Mouse (Mus musculus): ENCODE results near the gene Ptgds.

Ptgds gene

DNA sequence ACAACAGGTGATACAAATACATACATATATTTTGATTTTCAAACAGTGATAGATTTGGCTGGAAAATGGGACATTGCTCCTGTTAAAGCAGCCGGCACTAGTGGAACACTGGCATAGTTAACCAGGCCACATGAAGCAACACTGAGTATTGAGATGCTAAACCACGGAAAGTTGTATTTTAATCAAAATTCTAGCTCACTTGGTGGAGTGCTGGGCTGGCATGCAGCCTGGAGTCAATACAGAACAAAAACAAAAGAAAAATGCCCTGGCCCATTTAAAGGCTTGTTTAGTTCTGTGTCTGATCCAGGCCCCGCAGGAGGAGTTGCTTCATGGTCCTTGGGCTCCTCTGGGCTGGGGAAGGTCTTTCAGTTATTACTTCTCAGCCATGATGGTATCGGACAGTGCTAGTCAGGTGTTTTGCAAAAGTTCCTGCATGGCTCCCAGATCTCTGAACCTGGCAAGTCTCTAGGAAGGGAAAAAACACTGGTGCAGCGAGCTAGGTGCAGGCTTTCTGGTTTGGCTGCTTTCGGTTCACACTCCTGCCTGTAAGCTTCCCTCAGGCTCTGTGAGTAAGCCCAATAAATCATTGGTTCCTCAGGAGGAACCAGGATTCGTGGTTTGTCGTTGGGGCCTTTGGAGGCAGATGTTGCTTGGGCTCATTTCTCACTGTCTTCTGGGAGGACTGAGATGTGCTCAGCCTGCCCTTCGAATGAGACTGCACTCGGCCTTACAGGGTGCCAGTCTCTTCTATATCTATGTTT lies 9.9 kb upstream of the Ptgds start:
- no peak for DNase-seq

DNA sequence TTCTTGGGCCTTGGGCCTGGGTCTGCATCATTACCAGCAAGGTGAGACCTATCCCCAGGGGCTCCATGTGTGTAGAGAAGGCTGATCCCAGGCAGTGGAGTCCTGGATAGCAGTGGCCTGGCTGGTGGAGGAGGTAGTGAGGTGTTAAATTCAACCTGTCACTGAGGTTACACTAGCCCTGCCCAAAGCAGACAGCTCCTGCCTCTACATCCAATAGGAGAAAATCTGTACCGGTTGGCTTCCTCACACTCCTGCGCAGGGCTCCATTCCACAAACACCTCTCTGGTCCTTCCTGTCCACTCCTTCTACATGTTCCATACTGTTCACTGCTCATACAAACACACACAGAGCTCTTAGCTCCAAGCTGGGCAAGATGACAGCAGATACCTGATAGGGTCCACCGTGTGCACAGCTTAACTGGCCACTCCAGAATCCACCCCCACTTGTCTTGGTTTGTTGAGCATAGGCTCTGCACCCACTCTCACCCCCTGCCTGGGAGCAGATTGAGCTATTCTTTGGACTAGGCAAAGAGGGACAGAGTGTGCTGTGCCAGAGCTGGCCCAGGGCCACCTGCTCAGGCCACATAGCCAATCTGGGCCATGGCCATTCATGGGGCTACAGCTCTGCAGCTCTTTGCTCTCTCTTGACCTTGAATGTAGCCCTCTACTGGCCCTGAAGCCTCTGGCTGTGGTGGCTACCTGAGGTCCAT lies 8.3 kb upstream of the Ptgds start:
- DNase-seq: peak; percentile 95 to 97

DNA sequence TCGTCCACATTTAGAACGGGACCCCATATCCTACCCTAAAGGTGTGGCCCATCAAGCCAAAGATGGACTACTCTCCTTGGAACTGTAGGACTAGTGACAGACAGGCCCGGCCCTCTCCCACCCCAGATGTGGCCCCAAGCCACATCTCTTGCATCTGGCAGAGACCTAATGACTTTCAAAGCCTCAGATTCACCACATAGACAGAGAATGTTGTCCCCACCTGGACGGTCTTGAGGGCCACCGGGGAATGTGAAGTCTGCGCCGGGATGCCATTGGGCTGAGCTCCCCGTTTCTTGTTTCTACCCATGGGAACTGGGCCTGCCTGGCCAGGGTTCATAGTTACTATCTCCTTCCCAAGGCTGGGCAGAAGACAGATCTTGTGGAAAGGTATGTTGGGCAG lies 7.7 kb upstream of the Ptgds start:
- no peak for DNase-seq

DNA sequence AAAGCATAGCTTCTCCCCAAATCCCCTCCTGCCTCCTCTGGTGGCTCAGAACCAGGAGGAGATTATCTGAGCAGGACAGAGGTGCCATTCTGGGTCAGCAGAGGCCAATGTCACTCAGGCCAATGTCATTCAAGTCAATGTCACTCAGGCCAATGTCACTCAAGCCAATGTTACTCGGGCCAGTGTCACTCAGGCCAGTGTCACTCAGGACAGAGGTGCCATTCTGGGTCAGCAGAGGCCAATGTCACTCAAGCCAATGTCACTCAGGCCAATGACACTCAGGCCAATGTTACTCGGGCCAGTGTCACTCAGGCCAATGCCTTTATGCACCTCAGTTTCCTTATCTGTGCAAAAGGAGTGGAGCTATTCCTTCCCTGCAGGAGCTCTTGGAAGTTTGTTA lies 2.7 kb upstream of the Ptgds start:
- no peak for DNase-seq

DNA sequence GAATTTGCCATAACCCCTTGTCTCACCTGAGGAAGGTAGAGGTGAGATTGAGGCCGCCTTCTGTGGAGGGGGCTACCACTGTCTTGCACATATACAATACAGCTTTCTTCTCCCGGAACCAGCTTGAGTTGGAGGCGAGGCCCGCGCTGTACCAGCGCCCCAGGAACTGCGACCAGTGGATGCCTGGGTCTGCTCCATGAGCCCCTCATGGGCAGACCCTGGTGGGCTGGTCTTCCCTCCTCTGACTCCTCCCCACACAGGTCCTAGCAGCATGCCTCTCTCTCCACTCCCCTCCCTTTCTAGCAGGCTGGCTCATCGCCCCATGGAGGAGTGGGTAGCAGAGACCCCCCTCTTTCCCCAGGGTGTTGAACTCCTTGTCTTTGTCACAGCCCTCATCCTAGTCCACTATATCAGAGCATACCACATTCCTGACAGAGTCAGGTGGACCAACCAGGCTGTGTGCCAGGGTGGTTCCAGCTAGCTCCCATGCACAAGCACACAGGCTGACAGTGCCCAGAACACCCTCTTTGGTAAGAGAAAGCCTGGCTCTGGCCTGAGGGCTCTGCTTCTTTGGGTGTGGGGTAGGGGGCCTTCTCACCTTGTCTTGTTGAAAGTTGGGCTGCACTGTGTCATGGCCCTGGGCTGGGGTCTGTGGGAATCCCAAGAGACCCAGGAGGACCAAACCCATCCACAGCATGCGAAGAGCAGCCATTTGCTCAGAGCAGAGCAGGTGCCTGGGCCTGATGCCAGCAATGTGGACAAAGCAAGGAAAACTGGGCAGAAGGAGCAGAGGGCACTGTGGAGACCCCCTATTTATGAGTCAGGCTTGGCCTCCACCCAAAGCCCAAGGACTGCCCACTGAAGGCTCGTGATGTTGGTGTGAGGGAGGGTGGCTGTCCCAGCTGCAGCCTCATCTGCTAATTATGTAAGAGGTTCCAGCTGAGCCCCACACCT lies 607 bp downstream of the Ptgds start:
- DNase-seq: peak; percentile 92 to 94

DNA sequence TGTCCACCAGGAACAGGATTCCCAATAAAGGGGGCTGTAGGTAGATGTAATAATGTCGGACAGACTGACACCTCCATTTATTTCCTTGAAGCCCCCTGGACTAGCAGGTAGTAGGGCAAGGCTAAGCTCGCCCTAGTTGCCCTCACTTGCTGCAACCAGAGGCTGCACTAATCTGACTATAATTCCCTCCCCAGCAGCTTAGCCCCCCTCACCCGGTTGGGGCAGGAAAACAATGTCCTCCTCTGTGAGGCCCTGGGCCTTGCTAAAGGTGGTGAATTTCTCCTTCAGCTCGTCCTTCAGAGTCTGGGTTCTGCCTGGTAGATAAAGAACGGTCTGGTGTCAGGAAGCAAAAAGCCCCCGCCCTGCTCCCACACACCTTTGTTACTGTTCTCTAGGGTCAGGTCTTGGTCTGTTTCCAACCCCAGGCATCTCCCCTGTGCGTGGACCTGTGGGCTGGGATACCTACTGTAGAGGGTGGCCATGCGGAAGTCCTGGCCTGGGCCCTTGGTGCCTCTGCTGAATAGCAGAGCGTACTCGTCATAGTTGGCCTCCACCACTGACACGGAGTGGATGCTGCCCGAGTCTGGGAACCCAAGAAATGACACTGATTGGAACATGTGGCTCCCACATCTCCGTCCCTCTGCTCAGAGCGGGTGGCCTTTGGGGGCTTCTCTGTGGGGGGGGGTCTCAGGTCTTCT lies 2.1 kb downstream of the Ptgds start:
- no peak for DNase-seq

DNA sequence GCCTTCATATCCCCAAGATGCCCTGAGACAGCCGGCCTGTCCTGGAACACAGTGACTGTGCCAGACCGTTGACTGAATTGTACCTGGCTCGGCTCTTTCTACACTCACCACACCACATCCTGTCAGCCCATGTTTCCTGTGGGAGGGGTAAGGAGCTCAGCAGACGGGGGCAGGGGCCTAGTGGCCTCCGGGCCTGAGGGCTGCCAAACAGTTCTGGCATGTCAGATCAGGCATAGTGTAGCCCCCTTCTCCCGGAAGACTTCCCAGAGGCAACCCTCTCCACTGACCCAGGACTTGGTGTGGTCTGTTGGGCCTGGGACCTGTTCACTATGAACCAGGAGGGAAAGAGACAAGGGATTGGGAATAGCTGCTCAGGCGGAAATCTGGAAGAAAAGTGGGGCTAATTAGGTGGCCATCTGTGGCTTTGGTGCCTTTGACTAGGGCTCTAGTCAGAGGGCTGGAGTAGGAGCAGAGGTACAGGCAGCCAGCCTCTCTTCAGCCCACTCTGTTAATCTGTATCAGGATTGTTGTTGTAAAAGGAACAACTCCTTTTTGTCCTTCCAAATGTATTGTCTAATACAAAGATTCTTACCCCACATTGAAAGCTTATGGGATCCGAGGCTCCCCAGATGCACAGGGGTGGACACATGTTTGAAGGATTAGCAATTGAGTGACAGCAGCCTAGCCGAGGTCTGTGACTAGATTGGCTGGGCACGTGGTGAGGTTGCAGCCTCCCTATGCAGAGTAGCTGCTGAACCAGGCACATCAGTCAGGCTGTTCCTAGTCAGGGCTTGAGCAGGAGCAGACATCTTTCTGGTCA lies 3.8 kb downstream of the Ptgds start:
- peak; percentile 59 to 65 for DNase-seq

DNA sequence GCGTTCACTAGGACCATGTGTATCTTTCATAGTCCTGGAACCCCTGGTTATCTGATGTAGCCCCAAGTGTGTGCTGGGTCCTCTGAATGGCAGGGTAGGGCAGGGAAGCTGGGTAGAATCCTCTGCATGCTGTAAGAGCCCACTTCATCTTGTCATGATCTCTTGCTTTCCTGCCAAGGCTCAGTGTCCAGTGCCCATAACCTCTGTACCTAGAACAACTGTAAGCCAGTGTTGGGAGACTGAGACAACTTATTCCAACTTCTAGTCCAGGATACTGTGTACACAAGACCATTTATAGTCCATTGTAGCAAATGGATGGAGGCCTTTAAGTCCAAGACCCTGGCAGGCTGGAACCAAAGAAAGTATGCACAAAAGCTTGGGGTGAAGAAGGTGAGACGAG lies 4.6 kb downstream of the Ptgds start:
- DNase-seq: no peak

DNA sequence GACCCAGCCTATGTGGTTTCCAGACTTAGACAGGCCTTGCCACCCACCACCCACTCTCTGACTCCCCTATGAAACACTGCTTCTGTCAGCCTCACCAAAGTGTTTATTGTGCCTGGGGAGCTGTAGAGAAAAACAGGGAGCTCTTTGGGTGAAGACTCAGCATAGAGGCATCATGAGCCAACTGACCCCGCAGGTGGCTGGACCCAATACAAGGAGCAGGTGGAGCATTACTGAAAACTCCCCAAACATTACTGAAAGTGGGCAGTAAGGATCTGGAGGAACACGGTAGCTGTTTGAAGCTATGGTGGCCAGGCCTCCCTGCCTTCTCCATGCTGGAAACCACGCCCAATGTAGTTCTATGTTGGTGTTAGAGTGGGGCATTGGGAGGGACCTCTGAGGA lies 6.2 kb downstream of the Ptgds start:
- peak; percentile 60 to 71 for DNase-seq

DNA sequence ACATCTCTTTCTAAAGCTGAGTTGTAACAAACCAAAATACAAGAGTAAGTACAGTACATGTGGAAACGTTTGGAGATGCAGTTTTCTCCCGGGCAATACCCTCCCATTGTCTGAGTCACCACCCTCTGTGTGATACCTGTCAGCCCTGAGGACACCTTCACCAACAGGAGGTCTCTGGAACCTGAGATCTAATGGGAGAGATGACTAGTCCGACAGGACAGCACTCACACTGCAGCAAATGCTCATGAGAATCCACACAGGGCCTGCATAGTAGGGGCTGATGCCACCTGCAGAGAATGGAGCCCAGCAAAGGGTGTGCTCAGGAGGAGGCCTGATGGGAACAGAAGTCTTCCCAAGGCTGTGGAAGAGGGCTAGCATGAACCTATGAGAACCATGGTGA lies 8.4 kb downstream of the Ptgds start:
- DNase-seq: peak in 1 of 2 experiments; percentile 32

DNA sequence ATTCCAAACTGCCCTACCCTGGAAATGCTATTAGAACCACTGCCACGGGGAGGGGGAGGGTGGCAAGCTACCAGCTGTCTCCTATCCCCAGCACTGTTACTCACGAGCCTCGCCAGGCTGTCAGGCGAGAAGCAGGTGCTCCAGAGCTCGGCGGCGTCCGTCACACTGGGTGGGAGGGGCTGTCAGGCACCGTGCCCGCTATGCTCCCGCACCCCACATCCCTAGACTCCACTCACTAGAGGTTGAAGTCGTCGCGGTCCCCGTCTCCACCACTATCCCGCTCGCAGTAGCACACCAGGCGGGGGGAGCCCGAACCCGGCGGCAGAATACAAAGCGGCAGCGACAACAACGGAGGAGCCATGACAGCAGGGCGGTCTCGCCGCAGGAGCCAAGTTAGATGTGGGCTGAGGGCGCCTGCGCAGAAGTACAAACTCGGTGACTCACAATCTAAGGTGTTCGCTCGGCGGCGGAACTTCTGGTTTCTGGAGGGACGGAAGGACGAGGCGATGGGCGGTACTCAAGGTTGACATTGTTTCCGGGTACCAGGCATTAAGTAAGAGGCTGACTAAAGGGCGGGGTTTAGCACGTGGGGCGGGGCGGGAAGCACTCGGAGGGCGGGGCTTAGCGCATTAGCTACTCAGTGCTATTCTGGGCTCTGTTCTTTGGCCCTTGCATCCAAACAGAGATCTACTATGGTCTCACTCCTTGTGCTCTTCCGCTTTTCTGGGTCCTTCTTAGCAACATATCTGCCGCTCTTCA lies 9.1 kb downstream of the Ptgds start, which contains the start of gene Paxx:
Gene Paxx (minus strand): TSS at position 544 of the 759 bp plus-strand sequence.
- peak; percentile 93 for DNase-seq

DNA sequence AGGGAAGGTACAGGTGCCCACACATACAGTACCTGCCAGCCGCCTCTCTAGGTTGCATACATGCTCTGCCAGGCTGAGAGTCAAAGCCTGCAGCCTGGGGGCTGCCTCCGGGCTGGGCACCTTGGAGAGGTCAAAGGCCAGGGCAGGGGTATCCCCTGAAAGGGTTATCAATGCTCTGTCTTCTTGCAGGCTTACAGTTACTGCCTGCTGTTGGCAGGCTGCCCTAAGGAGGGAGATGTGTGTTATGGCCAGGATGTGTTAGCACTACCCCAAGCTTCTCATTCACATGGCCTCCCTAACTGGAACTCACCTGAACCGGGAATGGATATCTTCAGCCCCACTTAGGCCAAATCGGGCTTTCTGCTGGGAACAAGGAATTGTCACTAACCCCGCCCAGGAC lies 9.7 kb downstream of the Ptgds start:
- DNase-seq: peak in 1 of 2 experiments; percentile 72

DNA sequence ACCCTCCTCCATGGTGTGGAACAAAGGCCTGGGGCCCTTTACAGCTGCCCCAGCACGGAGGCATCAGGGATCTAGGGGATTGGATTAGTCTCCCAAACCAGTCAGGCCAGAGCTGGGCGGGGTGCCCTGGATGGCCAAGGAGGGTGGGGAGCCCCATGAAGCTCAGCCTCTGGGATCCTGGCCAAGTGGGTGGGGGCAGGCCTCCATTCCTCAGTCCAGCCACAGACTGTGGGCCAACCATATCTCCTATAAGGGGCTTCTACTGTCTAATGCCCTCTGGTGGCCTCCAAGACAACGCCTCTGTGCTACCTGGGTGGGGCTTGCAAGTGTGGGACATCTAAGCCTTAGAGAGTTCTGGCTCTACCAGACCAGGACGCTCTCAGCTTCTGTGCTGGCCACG lies 10.9 kb downstream of the Ptgds start:
- DNase-seq: peak; percentile 69 to 73

DNA sequence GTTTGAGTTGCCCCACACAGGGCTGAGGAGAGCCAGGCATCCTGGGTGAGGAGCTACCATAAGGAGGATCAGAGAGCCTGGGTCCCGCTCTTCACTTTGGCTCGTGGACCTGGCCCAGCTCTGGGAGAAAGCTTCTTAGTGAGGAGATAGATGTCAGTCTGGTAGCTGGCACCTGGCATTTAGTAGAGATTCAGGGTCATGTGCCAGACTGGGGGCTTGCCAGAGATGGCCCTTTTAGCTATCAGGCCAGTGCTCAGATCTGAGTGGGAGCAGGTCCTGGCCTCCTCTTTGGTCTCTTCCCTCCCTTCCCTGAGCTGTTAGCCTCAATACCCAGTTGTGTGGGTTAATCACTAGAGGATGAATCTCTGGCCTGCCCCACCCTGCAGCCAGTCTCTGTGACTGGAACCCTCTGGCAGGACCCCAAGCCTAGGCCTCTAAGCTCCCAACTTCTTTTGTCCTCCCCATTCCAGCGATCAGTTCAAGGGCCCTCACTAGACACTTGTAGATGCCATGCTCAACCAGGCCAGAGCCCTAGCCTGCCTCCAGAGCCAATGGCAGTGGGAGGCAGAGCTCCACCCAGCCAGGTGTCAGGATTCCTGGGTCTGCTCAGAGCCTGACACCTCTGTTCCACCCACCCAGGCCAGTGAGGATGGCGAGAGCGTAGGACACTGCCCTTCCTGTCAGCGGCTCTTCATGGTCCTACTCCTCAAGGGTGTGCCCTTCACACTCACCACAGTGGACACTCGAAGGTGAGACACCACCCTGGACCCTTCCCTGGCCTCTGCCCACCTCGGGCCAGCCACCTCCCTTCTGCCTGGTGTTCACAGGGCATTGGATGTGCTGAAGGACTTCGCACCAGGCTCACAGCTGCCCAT lies 12.6 kb downstream of the Ptgds start:
- DNase-seq: peak; percentile 88

DNA sequence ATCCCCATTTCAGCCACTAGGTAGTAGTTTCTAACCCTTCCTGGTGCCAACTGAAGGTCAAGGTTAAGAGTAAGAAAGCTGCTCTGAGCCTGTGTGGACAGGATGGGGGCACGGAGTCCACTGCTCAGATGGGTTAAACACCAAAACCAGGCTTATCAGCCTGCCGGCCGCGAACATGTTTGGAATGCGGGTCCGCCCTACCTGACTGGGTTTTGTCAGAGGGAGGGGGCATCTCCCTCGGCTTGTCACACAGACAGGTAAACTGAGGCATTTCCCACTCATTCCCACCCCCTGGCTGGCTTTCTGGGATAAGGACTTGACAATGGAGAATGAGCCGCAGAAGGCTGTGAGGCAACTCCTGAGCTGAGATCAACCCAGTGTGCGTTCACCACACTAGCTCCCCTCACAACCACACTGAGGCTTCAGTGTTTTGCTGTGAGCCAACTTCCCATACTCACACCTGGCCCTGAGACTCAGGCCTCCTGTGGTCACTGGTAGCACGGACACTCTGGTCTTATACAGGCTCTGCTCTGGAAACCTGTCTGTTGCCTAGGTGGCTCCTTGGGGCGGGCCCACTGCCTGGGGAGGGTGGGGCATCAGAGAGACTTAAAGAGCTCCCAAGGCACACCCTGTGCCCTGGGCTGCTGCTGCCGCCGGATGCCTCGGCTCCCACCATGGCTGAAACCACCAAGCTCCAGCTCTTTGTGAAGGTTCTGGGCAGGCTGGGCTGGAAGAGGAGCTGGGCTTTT lies 13.5 kb downstream of the Ptgds start, which contains the start of gene Clic3:
Gene Clic3 (plus strand): TSS at position 634 of the 749 bp plus-strand sequence.
- peak; percentile 41 to 42 for DNase-seq

DNA sequence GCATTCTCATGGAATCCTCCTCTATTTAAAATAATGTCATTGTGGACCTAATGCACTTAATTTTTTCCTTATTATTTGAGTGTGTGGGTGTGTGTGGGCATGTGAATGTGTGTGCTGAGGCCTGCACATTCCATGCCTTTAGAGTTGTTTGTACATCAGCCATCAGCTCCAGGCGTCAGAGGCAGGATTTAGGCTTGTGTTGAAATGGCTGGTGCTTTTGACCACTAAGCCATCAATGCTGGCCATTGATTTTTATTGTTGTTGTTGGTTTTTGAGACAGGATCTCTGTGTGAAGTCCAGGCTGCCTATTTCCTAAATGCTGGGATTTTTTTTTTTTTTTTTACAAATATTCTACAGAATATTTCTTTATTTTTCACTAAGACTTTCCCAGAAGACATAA lies 16.9 kb downstream of the Ptgds start:
- DNase-seq: no peak

DNA sequence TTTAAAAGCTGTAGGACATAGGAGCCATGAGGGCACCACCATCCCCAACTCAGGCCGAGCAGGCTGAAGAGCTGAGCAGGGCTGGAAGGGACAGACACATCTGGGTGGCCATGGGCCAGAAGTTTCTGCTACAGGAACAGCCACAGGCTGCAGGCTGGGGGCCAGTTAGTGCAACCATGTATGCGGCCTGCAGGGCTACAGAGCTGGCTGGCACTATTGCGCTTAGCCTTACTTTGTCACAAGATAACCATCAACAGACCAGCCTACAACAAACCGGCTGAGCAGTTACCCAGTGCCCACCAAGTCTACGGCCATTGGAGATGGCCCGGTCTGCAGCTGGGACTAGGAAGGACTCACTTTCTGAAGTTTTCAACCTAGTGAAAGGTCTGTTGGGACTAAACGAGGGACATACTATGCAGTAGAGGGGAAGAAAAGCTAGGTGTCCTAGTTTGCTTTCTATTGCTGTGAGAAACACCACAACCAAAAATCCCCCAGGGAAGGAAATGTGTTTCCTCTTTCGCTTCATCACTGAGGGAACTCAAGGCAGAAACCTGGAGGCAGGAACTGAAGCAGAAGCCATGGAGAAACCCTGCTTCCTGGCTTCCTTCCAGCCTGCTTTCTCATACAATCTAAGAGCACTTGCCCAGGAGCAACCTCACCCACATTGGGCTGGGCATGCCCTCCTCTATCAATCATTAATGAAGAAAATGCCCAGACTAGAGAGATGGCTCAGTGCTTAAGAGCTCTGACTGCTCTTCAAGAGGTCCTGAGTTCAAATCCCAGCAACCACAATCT lies 18.8 kb downstream of the Ptgds start:
- DNase-seq: no peak

DNA sequence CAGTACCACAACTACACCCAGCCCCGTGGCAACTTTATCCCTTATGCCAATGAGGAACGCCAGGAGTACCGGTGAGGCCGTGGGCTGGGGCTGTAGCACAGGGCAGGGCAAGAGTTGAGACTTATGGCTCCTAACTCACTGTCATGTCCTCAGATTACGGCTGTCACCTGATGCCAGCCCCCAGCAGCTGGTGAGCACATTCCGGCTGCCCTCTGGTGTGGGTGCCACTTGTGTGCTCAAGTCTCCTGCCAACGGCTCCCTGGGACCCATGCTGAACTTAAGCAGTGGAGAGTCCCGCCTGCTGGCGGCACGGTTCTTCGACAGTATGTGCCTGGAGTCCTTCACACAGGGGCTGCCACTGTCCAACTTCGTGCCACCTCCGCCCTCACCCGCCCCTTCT lies 27.2 kb downstream of the Ptgds start:
- DNase-seq: no peak
